Mouse (Mus musculus): ENCODE measurements around the gene Gm47985.
"Not testable (repeated sequence)": the region's sequence is repeated elsewhere in the genome, so short reads cannot be mapped to it uniquely, and the experiment has no call there.

Gm47985 gene

GRCm38 (mm10) chr1:151182266-151182665, at the start of gene Gm47985:
TSS of gene Gm47985 (plus strand) at chr1:151182537.
- not testable (repeated sequence) for DNase-seq (ENCODE audit: low spot score in 2 of 2)

- DNase-seq (ENCODE audit: low spot score in 2 of 2): no peak
Observed at GRCm38 (mm10) chr1:151132686-151133085, 49.7 kb upstream of the Gm47985 start.

DNA sequence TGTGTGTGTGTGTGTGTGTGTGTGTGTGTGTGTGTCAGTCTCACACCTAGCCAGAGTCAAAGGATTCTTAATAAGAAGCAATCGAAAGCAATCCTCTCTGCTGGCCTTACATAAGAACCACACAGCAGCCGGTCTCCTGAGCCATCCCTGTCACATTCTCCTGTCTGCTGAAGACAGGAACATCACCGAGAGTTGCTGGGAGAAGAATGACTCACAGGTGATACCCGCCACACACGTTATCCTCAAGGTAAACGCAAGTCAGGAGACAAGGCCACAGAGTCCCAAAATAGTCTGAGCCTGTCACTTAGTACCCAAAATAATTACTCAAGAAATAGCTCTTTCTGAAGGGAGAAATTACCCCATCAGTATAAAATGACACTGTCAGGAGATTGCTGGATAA, 43.9 kb upstream of the Gm47985 start:
- no peak for DNase-seq (ENCODE audit: low spot score in 2 of 2)

DNA sequence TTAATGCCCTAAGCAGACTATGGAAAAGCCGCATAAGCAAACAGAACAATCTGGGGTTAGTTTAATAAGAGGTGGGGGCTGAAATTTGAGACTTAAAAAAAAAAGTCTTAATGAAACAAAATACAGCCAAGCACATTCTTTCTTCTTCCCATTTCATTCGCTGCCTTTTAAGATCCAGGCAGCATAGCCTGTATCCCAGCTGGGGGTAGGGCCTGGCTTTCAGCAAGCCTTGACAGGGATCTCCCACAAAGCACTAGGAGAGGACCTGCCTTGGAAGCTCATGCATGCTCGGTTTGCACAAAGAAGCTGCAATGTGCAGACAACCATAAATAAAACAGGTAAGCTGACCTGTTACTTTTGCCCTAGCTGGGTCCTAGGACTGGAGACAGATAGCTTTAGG, 41.4 kb upstream of the Gm47985 start:
- no peak for DNase-seq (ENCODE audit: low spot score in 2 of 2)

DNA sequence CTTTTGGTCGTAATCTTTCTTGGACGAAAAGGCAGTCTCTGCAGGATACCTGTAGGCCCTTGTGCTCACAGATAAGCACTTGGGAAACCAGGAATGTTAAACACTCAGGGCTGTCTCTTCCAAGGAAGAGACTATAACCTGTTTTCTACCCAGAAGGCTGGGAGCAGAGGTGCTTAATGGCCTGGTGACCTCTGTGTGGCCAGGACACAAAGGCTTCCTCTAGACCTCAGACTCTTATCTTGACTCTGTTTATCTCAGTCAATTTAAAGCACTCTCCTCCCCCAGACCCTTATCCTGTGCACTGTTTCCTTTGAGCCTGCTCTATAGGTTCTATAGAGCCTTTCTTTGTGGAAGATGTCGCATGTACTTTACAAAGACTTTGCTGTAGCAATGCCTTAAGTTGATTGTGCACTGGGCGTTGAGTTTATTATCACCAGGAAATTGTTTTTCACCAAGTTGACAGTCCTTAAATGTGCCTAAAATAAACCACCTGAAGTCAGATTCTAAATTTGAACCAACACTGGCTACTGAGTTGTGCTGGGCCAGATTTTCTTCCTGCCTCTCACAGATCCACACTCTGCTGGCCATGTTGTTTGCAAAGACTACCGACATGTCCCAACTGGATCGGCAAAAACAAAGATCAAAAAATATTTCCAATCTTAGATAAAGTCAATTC, 37.7 kb upstream of the Gm47985 start:
- DNase-seq (ENCODE audit: low spot score in 2 of 2): no peak

- no peak for DNase-seq (ENCODE audit: low spot score in 2 of 2)
Observed at GRCm38 (mm10) chr1:151147801-151148200, 34.5 kb upstream of the Gm47985 start.

DNA sequence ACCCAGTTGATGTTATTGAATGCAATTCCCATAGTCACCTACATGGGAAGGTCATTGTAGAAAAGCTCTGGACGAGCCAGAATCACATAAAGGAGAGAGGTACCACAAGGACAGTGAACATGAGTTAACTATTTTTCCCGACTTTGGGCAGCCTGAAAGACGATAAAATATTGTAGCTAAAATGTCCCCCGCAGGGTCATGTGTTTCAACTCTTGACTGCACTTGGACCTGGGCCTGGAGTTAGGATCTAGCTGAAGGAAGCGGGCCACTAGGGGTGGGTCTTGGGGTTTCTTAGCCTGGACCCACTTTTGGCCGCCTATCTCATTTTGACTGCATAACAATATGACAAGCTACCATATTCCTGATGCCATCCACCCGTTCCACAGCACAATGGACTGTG, 32.1 kb upstream of the Gm47985 start:
- DNase-seq (ENCODE audit: low spot score in 2 of 2): no peak

DNA sequence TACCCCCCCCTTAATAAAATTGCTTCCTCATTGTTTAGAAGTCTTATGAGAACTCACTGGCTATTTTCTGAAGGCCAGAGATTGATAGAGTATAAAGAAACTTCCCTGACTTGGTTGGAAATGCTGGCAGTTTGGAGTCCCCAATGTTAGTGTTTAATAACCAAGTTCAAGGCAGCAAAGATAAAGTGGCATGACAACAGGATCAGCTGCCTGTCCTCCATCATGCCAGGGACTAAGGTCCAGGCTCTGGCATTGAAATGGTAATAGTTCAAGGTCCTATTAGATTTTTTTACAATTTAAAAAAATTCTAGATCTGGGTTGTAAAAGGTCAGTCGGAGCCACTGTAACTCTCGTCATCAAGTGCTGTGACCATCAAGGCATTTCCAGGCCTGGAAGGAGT, 31.2 kb upstream of the Gm47985 start:
- DNase-seq (ENCODE audit: low spot score in 2 of 2): no peak

DNA sequence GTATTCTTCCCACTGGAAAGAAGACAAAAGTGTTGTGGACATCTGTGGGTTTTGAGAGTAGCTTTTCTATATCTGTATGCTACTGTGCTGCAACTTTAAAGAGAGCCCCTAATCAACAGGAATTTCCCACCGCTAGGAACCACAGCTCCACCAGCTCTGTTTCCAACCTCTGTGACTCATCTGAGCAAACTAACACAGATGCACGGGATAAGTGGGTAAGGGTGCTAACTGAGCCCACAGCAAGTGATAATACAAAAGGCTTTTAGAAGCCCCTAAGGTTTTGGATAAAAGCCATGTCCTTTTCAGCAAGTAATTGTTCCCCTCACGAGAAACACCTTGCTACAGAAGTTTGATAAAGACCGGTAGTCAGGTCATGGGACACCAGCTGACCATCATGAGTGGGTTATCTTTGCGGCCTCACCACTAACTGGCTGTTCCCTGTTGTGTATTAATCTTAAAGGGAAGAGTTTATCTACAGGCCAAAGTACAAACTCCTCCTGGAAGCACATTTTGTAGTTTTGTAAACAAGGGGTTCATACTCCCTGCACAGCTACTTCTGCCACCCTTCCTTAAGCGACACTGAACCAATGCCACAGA, 29.2 kb upstream of the Gm47985 start:
- DNase-seq (ENCODE audit: low spot score in 2 of 2): no peak

- DNase-seq (ENCODE audit: low spot score in 2 of 2): not testable (repeated sequence)
Observed at GRCm38 (mm10) chr1:151154131-151154530, 28.2 kb upstream of the Gm47985 start.

GRCm38 (mm10) chr1:151156129-151156528, 26.2 kb upstream of the Gm47985 start:
- no peak for DNase-seq (ENCODE audit: low spot score in 2 of 2)

DNA sequence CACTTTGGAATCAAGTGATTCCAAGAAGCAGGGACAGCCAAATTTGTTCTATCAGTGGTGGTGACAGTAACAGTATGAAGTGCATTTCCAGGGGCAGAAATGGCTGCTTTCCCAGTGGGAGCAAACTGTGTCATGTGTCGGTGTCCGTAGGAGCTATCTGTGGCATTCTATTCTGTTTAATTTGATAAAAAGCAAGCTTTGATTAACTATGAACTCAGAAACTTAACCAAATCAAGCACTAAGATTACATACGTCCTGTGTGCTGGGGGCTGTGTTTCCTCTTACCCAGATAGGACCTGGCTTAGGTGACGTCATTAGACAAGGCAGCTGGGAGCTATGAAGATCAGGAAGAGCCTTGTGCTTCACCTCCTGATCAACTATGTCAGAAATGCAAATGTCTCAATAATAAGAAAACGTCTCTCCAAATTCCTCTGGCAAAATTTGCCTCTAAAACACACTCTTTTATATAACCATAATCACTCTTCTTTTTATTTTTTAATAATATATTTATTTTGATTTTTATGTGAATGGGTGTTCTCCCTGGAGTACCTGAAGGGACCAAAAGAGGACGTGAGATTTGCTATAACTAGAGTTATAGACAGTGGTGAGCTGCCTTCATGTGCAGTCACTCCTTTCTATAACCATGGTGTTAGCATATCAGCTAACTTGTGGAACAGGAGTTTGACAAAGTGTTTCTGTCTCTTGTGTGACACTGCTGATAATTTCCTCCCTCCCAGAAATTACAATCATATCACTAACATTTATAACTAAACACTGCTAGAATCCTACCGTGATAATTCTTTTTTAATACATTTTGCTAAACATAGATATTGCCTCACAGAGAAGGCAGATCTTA, 25.3 kb upstream of the Gm47985 start:
- no peak for DNase-seq (ENCODE audit: low spot score in 2 of 2)

DNA sequence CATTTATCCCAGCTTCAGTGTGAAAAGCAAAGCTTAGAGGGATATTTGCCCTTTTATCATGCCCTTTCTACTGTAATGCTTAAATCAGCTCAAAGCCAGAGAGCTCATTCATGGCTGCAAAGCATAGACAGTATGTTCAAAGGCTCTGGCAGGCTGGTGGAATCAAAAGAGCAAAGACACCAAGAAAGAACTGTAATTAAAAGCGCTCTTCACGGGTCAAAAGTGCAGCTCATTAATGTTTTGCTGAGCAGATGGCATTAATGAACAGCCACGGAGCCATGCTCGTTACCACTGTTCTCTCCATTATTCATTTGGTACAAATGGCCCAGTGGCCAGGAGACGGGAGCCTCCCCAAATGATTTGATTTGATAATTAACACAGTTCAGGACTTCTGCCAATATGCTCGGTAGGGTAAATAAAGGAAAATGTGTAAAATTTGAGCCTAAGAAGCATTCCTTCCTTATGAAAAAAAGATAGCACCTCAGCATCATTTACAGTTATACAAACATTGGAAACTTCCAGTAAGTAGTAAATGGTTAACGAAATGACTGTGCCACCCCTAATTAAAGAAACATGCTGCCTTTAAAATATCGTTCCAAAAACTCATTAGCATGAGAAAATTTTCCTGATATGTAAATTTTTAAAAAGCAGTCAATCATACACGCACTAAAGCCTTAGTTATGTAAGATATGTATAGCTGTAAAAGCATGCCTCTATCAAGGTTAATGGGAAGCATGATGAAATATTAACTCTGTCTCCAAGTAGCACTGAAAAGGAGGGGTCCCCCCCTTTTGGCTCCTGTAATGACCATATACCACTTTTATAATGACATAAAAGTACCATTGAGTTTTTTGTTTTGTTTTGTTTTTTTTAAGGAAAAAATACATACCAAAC, 24.1 kb upstream of the Gm47985 start:
- no peak for DNase-seq (ENCODE audit: low spot score in 2 of 2)

GRCm38 (mm10) chr1:151158857-151159510, 23.4 kb upstream of the Gm47985 start:
- DNase-seq (ENCODE audit: low spot score in 2 of 2): no peak

GRCm38 (mm10) chr1:151166031-151166430, 16.3 kb upstream of the Gm47985 start:
- DNase-seq (ENCODE audit: low spot score in 2 of 2): no peak

DNA sequence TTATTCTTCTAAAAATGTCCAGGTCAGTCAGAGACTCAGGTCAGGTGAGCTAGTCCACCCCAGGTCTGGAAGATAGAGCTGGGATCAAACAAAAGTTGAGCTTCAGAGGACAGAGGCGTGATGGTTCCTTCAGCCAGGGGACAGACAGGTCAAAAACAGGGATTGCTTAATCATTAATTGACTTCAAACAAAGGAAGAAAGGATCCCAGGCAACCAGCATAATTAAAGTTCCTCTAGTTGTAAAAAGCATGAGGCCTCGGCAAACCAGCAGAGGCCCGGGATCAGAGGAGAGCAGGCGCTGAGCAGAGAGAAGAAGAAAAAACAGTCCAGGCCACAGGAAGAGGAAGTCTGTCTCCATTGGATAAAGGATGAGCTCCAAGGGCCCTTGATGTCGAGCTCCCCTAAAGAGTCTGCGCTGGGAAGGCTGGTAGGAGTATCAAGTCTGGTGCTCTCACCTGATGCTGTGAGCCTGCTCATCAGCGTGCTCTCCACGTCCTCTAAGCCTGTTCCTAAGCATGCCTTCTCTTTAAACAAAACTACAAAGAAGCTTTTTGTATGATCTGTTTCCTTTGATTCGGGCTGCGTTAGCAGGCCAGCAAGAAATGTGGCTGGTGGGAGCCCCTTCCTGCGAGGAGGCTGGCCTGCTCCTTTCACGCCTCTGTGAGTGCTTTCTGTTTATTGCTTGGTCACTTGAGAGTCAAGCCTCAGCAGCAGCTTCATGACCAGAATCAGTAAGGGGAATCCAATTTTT, 14.9 kb upstream of the Gm47985 start:
- DNase-seq (ENCODE audit: low spot score in 2 of 2): no peak

GRCm38 (mm10) chr1:151168637-151169036, 13.7 kb upstream of the Gm47985 start:
- DNase-seq (ENCODE audit: low spot score in 2 of 2): no peak

GRCm38 (mm10) chr1:151171572-151172461, 10.5 kb upstream of the Gm47985 start:
- DNase-seq (ENCODE audit: low spot score in 2 of 2): no peak

Measured in urinary bladder, adult 18-20 months (tissue).